Mouse (Mus musculus) midbrain, postnatal 0 days (tissue): ENCODE measurements around the gene Ankrd13a. TPM values are rescaled to one million over a fixed set of nuclear protein-coding genes. Genes with fewer than 3 reads are reported as not detected.

Source experiments
- ATAC-seq: fragments of 200-750 bp; cut with Nextera tagmentation; 2 replicates; pipeline ENCODE4 v1.8.0; 2017; ENCODE audit warnings: moderate number of reproducible peaks, mild to moderate bottlenecking, moderate TSS enrichment, moderate library complexity; ENCODE audit not compliant: low FRiP score
- DNase-seq: peaks from one replicate; pipeline ENCODE4 v3.0.0-alpha.2; 2015; ENCODE audit warnings: low spot score
- H3K27ac ChIP-seq: fragments of 300-500 bp; sonication (generic); 2 replicates; pipeline ENCODE4 v1.5.1; 2014; ENCODE audit warnings: low read depth, mild to moderate bottlenecking, low read length, mixed read lengths
- H3K27me3 ChIP-seq: fragments of 300-500 bp; sonication (generic); 2 replicates; pipeline ENCODE4 v1.6.1; 2014; ENCODE audit warnings: low read length, control low read depth, mixed read lengths; ENCODE audit not compliant: insufficient read depth
- H3K36me3 ChIP-seq: fragments of 300-500 bp; sonication (generic); 2 replicates; pipeline ENCODE4 v1.6.1; 2014; ENCODE audit warnings: low read length, control low read depth, mixed read lengths; ENCODE audit not compliant: insufficient read depth
- H3K4me1 ChIP-seq: fragments of 300-500 bp; sonication (generic); 2 replicates; pipeline ENCODE4 v1.6.1; 2014; ENCODE audit warnings: mild to moderate bottlenecking, control low read depth, antibody characterized with exemption, low read length, mixed read lengths; ENCODE audit not compliant: insufficient read depth
- H3K4me2 ChIP-seq: fragments of 300-500 bp; sonication (generic); 2 replicates; pipeline ENCODE4 v1.6.1; 2014; ENCODE audit warnings: low read depth, mild to moderate bottlenecking, low read length, mixed read lengths; ENCODE audit not compliant: poor library complexity, severe bottlenecking
- H3K4me3 ChIP-seq: fragments of 300-500 bp; sonication (generic); 2 replicates; pipeline ENCODE4 v1.5.1; 2014; ENCODE audit warnings: low read depth, mild to moderate bottlenecking, low read length, moderate library complexity
- H3K9ac ChIP-seq: fragments of 300-500 bp; sonication (generic); replicated peaks from 2 replicates; pipeline ENCODE4 v1.6.1; 2014; ENCODE audit warnings: mild to moderate bottlenecking, low read length, moderate library complexity, mixed read lengths; ENCODE audit not compliant: poor library complexity, severe bottlenecking
- H3K9me3 ChIP-seq: fragments of 300-500 bp; sonication (generic); 2 replicates; pipeline ENCODE4 v1.6.1; 2016; ENCODE audit warnings: low read length, control low read depth
- CTCF ChIP-seq: IDR thresholded peaks from 2 replicates; pipeline ENCODE4 v1.5.1; 2016; ENCODE audit warnings: antibody characterized with exemption, mild to moderate bottlenecking
- WGBS: fragments of 180-500 bp; shearing (Covaris S2); extraction: QIAGEN DNeasy Blood & Tissue Kit; methylation state at CpG from one replicate; pipeline ENCODE4 v1.1.7; 2014; 5-methylcytosine and 5-hydroxymethylcytosine counted together
- polyA plus RNA-seq: library from polyadenylated mRNA; unstranded; fragments of >200 nt; fragmentation: Nextera tagmentation; extraction: Ambion mirVana; gene quantifications from 2 replicates; pipeline ENCODE4 v1.2.1, GENCODE M21; 2015
- total RNA-seq: library from RNA; depleted of rRNA; stranded (reverse); fragments of >200 nt; gene quantifications from 2 replicates; pipeline ENCODE4 v1.2.3, GENCODE M21; 2014

The Ankrd13a gene
- total and polyA plus RNA-seq, 2 experiments from 2014 or later = 24.9 to 47.3 TPM

GRCm38 (mm10) chr5:114745581-114745980 lies 28.9 kb upstream of the Ankrd13a start:
- Histone ChIP-seq H3K4me2 (no peak overlapping the region), H3K9ac (no peak overlapping the region), H3K27ac (no peak overlapping the region), H3K27me3 (no peaks in the 10 kb centered on the region), H3K36me3 (peaks cover 76% of the 10 kb centered on the region), H3K4me1 (no peaks in the 10 kb centered on the region), H3K4me3 (no peak overlapping the region), H3K9me3 (no peaks in the 10 kb centered on the region)
- 88% methylated on average over 5 of the region's 5 CpGs for WGBS
- TF ChIP-seq CTCF = no peak
- DNase-seq (no peak), ATAC-seq (no peak)

GRCm38 (mm10) chr5:114746886-114747285 lies 27.6 kb upstream of the Ankrd13a start:
- Histone ChIP-seq H3K36me3 (peaks cover 73% of the 10 kb centered on the region), H3K4me1 (no peaks in the 10 kb centered on the region), H3K9me3 (no peaks in the 10 kb centered on the region), H3K9ac (no peak overlapping the region), H3K4me3 (no peak overlapping the region), H3K27ac (no peak overlapping the region), H3K4me2 (no peak overlapping the region), H3K27me3 (no peaks in the 10 kb centered on the region)
- no peak for DNase-seq
- no peak for ATAC-seq
- WGBS = 81% methylated on average over 4 of the region's 4 CpGs
- TF ChIP-seq CTCF = no peak

- H3K36me3 ChIP-seq = peaks cover 71% of the 10 kb centered on the region
- 93% methylated on average over 5 of the region's 5 CpGs for WGBS
- H3K9me3 ChIP-seq = no peaks in the 10 kb centered on the region
- H3K9ac ChIP-seq = no peak overlapping the region
- no peak overlapping the region for H3K4me2 ChIP-seq
- H3K4me3 ChIP-seq = no peak overlapping the region
- no peaks in the 10 kb centered on the region for H3K27me3 ChIP-seq
- ATAC-seq (no peak), DNase-seq (no peak)
- H3K27ac ChIP-seq = no peak overlapping the region
- no peaks in the 10 kb centered on the region for H3K4me1 ChIP-seq
- no peak for TF ChIP-seq CTCF
Measured at GRCm38 (mm10) chr5:114747521-114747920, 27.0 kb upstream of the Ankrd13a start.

GRCm38 (mm10) chr5:114750325-114750724 lies 24.2 kb upstream of the Ankrd13a start:
- H3K27ac ChIP-seq = no peak overlapping the region
- no peak overlapping the region for H3K9ac ChIP-seq
- no peak for ATAC-seq
- TF ChIP-seq CTCF = no peak
- H3K4me2 ChIP-seq = no peak overlapping the region
- no peaks in the 10 kb centered on the region for H3K27me3 ChIP-seq
- DNase-seq = no peak
- no peaks in the 10 kb centered on the region for H3K4me1 ChIP-seq
- 78% methylated on average over 10 of the region's 10 CpGs for WGBS
- no peak overlapping the region for H3K4me3 ChIP-seq
- H3K9me3 ChIP-seq = no peaks in the 10 kb centered on the region
- H3K36me3 ChIP-seq = peaks cover 70% of the 10 kb centered on the region

- 94% methylated on average over 10 of the region's 10 CpGs for WGBS
- no peak overlapping the region for H3K4me3 ChIP-seq
- no peaks in the 10 kb centered on the region for H3K27me3 ChIP-seq
- H3K4me2 ChIP-seq = no peak overlapping the region
- H3K27ac ChIP-seq = no peak overlapping the region
- H3K36me3 ChIP-seq = peaks cover 64% of the 10 kb centered on the region
- H3K9me3 ChIP-seq = no peaks in the 10 kb centered on the region
- ATAC-seq (no peak), DNase-seq (no peak)
- no peaks in the 10 kb centered on the region for H3K4me1 ChIP-seq
- TF ChIP-seq CTCF = no peak
- H3K9ac ChIP-seq = no peak overlapping the region
Measured at GRCm38 (mm10) chr5:114752397-114752796, 22.1 kb upstream of the Ankrd13a start.

- no peak for TF ChIP-seq CTCF
- Histone ChIP-seq H3K27ac (no peak overlapping the region), H3K36me3 (peaks cover 66% of the 10 kb centered on the region), H3K4me3 (no peak overlapping the region), H3K9ac (no peak overlapping the region), H3K4me1 (no peaks in the 10 kb centered on the region), H3K27me3 (no peaks in the 10 kb centered on the region), H3K4me2 (no peak overlapping the region), H3K9me3 (no peaks in the 10 kb centered on the region)
- DNase-seq (peak; percentile 87), ATAC-seq (0 out of 2 replicates have a peak, but pooled peaks have one; percentile 34)
- 91% methylated on average over 12 of the region's 12 CpGs for WGBS
Measured at GRCm38 (mm10) chr5:114753384-114753783, 21.1 kb upstream of the Ankrd13a start.
